Mouse (Mus musculus): ENCODE results near the gene Cbx3.
A peak's percentile ranks its signal among the peaks of the same experiment; 100 is the strongest.

Cbx3 gene

DNA sequence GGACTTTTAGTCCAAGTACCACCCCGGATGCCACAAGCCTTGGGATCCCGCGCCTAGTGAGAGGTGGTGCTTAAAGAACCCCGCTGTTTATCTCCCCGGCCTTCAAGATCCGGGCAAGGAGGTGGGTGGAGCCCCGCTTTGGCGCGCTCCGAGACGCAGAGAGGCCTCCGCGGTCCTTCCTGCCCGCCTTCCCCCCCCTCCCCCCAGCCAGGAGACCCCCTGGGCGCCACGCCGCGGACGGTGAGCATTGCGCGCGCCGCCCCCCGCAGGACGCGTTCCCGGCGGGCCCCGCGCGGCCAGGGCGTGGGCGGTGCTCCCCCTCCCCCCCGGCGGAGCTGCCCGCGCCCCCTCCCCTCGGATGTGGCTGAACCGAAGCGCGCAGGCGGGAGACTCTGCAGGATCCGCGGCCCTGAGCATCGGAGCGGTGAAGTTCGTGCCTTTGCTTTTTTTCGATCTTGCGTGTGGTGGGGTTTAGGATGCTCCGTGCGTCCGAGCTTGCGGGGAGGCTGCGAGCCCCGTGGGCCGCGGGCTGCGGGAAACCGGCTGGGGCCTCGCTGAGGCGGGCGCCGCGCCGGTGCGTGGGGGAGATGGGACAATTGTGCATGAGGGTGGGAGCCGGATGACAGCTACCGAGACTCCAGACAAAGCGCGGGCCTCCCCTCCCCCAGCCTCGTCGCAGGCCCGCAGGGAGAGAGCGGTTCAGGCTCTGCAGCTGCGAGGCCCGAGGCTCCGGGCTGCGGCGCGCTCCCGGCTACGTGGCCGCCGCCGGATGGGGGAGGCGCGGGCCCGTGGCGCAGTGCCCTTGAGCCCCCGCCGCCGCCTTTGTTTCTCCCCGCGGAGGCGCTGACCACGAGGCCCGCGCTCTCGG lies at the start of gene Cbx3:
Gene Cbx3 (plus strand): TSS at position 50 of the 868 bp plus-strand sequence.
- DNase-seq (ENCODE audit: low spot score in 2 of 2): peak; percentile 59 to 67

DNA sequence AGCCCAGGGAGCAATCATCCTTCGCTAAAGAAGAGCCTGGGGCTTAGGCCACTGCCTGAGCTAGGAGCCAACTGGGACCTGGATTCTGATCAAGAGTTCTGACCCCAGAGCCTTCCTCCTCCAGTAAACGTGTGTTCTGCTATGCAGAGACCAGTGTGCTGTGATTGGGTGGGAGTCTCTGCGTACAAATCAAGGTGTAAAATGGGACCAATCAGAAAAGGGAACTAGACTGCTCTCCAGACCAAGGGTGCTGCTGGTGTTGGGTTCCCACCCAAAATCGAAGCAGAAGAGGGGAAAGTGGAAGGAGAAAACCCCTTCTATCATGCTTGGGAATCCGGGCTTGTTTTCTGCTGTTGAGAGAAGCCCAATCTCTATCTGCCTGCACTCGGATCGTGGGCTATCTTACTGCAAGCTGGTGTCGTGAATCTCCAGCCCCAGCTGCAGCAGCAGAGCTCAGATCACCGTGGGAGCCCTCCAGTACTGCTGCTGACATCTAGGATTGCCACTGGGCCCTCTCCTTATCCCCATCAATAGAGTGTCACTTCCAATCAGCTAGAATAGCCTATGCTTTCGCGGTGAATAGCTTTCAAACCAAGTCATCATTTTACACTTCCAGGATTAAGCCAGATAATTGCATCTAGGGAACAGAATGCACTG lies 46.6 kb upstream of the Cbx3 start:
- DNase-seq (ENCODE audit: low spot score in 2 of 2): no peak

- DNase-seq (ENCODE audit: low spot score in 2 of 2): no peak
Observed at GRCm38 (mm10) chr6:51424537-51424936, 45.6 kb upstream of the Cbx3 start.

- DNase-seq (ENCODE audit: low spot score in 2 of 2): peak in 1 of 2 experiments; percentile 24
Observed at GRCm38 (mm10) chr6:51432535-51433397, 37.4 kb upstream of the Cbx3 start, which contains the start of gene Nfe2l3. Nfe2l3 (plus strand) TSS chr6:51432670.

- no peak for DNase-seq (ENCODE audit: low spot score in 2 of 2)
Observed at GRCm38 (mm10) chr6:51434270-51434669, 35.9 kb upstream of the Cbx3 start.

- DNase-seq (ENCODE audit: low spot score in 2 of 2): no peak
Observed at GRCm38 (mm10) chr6:51437665-51438064, 32.5 kb upstream of the Cbx3 start.

DNA sequence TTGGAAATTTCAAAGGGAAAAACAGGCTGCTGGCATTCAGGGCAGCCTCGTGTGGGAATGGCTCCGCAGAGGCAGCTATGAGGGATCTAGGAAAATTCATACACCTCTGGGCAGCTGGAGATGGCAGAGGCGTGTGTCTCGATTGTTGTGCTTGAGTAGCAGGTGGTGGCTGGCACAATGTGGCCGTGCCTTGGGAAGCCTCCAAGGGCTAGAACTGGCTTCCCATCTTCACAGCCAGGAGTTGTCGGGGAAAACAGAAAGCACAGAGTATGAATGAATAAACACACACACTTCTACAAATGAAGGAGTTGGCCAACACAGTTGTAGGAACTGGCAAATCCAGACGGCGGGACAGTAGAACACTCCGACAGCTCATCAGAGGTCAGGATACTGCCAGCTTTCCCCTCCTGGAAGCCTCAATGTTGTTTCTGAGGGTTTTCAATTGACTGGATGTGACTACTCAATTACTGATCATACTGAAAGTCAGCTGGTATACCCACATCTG lies 31.3 kb upstream of the Cbx3 start:
- DNase-seq (ENCODE audit: low spot score in 2 of 2): no peak

GRCm38 (mm10) chr6:51442191-51442835 lies 27.8 kb upstream of the Cbx3 start:
- DNase-seq (ENCODE audit: low spot score in 2 of 2): no peak

GRCm38 (mm10) chr6:51452927-51453503 lies 17.1 kb upstream of the Cbx3 start:
- DNase-seq (ENCODE audit: low spot score in 2 of 2): no peak

DNA sequence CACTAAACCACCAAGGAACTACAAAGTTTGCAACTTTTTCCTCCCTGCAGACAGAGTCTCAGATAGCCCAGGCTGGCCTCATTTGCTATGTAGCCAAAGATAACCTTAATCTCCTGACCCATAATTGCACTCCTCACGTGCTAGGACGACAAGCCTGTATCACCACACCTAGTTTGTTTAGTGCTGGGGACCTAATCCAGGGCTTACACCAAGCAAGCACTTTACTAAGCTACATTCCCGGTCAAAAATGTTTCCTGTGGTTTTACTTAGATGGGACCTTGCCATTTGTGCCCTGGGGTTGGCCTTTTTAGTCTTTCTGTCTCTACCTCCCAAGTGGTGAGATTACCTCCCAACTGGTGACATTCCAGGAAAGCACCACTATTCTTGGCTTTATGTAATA lies 15.2 kb upstream of the Cbx3 start:
- DNase-seq (ENCODE audit: low spot score in 2 of 2): no peak

GRCm38 (mm10) chr6:51456198-51456597 lies 14.0 kb upstream of the Cbx3 start:
- DNase-seq (ENCODE audit: low spot score in 2 of 2): no peak

- DNase-seq (ENCODE audit: low spot score in 2 of 2): no peak
Observed at GRCm38 (mm10) chr6:51457283-51457682, 12.9 kb upstream of the Cbx3 start.

DNA sequence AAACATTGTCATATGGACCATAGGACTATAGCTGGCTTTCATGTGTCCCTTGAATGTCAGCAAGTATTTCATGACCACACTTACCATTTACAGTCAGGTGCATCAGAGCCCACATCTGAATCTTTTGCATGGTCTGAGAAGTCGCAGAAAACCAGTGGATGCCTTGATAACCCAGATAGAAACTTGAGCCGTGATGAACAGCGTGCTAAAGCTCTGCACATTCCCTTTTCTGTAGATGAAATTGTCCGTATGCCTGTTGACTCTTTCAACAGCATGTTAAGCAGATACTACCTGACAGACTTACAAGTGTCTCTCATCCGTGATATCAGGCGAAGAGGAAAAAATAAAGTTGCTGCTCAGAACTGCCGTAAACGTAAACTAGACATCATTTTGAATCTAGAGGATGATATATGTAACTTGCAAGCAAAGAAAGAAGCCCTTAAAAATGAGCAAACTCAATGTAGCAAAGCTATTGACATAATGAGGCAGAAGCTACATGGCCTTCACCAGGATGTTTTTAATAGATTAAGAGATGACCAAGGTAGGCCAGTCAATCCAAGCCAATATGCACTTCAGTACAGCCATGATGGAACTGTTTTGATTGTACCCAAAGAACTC lies 12.3 kb upstream of the Cbx3 start:
- DNase-seq (ENCODE audit: low spot score in 2 of 2): no peak

DNA sequence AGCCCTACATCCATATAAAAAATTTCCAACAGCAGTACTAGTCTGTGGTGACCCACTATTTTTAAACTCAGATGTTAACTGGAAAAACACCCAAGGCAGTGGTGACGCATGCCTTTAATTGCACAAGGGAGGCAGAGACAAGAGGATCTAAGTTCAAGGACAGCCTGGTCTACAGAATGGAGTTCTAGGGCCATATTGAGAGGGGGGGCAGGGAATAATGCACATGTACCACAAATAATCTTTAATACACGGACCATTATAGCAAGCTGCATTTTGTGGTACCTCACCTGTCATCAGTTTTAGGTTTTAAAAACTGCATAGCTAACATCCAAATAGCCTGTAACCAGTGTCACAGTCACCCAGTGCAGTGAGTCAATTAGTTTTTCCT lies 11.2 kb upstream of the Cbx3 start:
- DNase-seq (ENCODE audit: low spot score in 2 of 2): no peak

- DNase-seq (ENCODE audit: low spot score in 2 of 2): no peak
Observed at GRCm38 (mm10) chr6:51459313-51460020, 10.7 kb upstream of the Cbx3 start.

- DNase-seq (ENCODE audit: low spot score in 2 of 2): no peak
Observed at GRCm38 (mm10) chr6:51460021-51460360, 10.2 kb upstream of the Cbx3 start.

GRCm38 (mm10) chr6:51460363-51460762 lies 9.8 kb upstream of the Cbx3 start:
- no peak for DNase-seq (ENCODE audit: low spot score in 2 of 2)

GRCm38 (mm10) chr6:51467649-51468048 lies 2.5 kb upstream of the Cbx3 start:
- DNase-seq (ENCODE audit: low spot score in 2 of 2): no peak

DNA sequence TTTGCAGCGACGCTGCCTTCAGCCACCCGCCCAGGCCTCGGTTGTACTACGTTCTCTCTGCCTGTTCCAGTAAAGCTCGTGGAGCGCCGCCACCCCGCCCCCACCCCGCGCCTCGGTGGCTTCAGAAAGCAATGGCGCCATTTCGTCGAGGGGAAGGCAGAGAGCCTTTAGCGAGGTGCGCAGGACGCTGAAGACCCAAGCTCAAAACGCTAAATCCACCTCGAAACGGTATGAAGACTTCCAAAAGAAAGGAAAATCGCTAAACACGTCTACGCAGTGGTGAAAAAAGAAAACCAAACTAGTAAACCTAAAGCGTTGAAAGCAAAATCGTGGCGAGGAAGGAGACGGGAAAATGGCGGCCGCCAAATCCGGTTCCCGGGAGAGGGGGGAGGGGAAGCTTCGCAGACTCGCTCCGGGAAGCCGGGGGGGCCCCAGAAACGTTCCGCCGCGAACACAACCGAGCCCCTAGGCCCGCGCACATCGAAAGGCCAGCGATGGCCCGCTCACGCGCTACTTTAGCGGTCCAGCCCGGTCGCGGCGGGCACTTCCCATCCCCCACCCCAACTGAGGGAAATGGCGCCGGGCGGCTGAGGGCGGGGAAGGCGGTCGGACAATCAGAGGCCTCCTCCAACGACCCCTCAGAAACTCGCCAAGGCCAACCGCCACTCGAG lies 1.1 kb upstream of the Cbx3 start:
- peak; percentile 44 to 52 for DNase-seq (ENCODE audit: low spot score in 2 of 2)

Measured in right cerebral cortex, postnatal 36 days (tissue).